Mouse (Mus musculus) C2C12 (cell line): ENCODE measurements around the gene Nf2.

Experiments used
- CEBPB ChIP-seq: IDR thresholded peaks from one replicate; pipeline ENCODE4 v1.6.1; 2011; ENCODE audit warnings: low read depth, mild to moderate bottlenecking, control low read depth, moderate library complexity
- CTCF ChIP-seq: IDR thresholded peaks from one replicate; pipeline ENCODE4 v1.5.1; 2011; ENCODE audit not compliant: control insufficient read depth, insufficient read depth, insufficient read length
- FOSL1 ChIP-seq: IDR thresholded peaks from one replicate; pipeline ENCODE4 v1.8.0; 2011; ENCODE audit warnings: mild to moderate bottlenecking, low read length; ENCODE audit not compliant: poor library complexity, insufficient read depth, severe bottlenecking
- MAX ChIP-seq: IDR thresholded peaks from one replicate; pipeline ENCODE4 v1.6.1; 2011; ENCODE audit warnings: mild to moderate bottlenecking, control low read depth
- MYOG ChIP-seq: IDR thresholded peaks from one replicate; pipeline ENCODE4 v1.6.1; 2011; ENCODE audit not compliant: control insufficient read depth, insufficient read length; ENCODE audit errors: extremely low read depth
- USF1 ChIP-seq: IDR thresholded peaks from one replicate; pipeline ENCODE4 v1.6.1; 2011; ENCODE audit warnings: low read depth, mild to moderate bottlenecking, control low read depth, moderate library complexity

DNA sequence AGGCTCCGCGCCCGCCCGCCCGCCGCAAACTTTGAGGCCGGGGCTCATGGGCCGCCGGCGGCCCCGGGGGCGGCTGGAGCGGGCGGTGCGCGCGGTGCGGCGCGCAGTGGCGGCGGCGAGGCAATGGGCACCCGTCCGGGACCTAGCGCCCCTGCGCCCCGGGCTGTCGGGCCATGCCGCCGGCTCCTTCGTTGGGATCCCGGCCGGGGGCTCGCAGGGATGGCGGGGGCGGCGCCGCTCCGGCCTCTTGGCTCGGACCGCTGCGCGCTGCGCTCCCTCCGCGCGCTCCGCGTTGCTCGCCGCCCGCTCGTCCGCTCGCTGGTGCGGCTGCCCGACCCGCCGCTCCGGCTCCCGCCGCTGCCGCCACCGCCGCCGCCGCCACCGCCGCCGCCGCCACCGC is 102.6 kb downstream of the Nf2 start, which contains the start of gene Cabp7:
- no peak for TF ChIP-seq USF1
- TF ChIP-seq CTCF = no peak
- no peak for TF ChIP-seq MYOG
- no peak for TF ChIP-seq MAX
- TF ChIP-seq FOSL1 = no peak
- no peak for TF ChIP-seq CEBPB
